Mouse (Mus musculus): ENCODE data around the gene Hnrnpm.

- TF ChIP-seq EP300 (IDR thresholded peaks at IDR 0.05; ENCODE audit: low read depth) (no peak), CTCF (IDR thresholded peaks at IDR 0.05; ENCODE audit: low read depth) (no peak)
Measured at GRCm38 (mm10) chr17:33703091-33703490, 16.4 kb upstream of the Hnrnpm start.
